Mouse (Mus musculus): ENCODE results near the gene Togaram1.

DNA sequence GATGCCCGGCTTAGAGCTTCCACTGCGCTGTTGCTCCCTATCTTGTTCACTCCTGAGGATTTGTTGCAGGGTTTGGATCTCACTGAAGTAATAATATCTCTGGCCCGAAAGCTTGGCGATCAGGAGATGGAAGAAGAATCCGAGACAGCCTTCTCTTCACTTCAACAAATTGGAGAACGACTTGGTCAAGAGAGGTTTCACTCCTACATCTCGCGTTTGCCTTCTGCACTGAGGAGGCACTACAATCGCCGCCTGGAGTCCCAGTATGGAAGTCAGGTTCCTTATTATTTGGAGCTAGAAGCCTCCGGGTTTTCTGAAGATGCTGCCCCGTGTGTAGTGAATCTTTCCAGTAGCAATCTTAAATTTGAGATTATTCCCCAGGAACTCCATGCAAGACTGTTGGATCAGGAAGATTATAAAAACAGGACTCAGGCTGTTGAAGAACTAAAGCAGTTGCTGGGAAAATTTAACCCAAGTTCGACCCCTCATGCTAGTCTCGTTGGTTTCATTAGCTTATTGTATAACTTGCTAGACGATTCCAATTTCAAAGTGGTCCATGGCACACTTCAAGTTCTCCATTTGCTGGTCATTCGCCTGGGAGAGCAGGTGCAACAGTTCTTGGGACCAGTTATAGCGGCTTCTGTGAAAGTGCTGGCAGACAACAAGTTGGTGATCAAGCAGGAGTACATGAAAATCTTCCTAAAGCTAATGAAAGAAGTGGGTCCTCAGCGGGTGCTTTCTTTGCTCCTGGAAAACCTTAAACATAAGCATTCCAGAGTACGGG is 1.2 kb downstream of the Togaram1 start:
- TF ChIP-seq CTCF (IDR thresholded peaks at IDR 0.05; ENCODE audit: low read depth) (no peak), EP300 (IDR thresholded peaks at IDR 0.05; ENCODE audit: low read depth) (no peak)
